Mouse (Mus musculus): ENCODE measurements around the gene 4930442H23Rik.

DNA sequence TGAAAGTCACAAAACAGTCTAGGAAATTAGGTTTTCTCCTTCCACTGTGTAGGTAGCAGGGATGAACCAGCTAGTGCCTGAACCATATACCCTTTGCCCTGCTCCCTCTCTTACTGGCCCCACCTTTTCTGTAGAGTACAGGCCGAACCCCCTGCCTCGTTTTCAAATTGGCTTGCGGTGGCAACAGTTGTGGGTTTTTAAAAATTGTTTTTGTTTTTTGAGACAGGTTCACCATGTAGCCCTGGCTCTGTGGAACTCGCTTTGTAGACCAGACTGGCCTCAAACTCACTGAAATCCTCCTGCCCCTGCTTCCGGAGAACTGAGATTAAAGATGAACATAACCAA, 15.6 kb downstream of the 4930442H23Rik start:
- TF ChIP-seq CTCF (IDR thresholded peaks at IDR 0.05; ENCODE audit: extremely low read depth, insufficient read depth, low read length) (no peak), POLR2A (IDR thresholded peaks at IDR 0.05; ENCODE audit: extremely low read depth, insufficient read depth, low read length) (no peak)

All from cortical plate, adult 2 months (tissue).